8 mouse cellular contexts compared by ENCODE assay signal in genomic region chr16:17251539-17251938, GRCm38 (mm10). TPM values are rescaled to one million over a fixed set of nuclear protein-coding genes. Genes with fewer than 3 reads are reported as not detected.
DNase-seq lines count a peak whose midpoint lies in the region; ATAC-seq and TF ChIP-seq lines count a peak whose summit lies in the region.

No protein-coding gene starts in this region.

- no peak for TF ChIP-seq CTCF in ES-Bruce4 (IDR thresholded peaks at IDR 0.05; ENCODE audit: low read depth, low read length)
- no peak for TF ChIP-seq CTCF in cerebellum, adult 2 months (IDR thresholded peaks at IDR 0.05; ENCODE audit: borderline replicate concordance, insufficient read depth, low read depth, low read length)
- TF ChIP-seq CTCF in lung, postnatal 0 days (IDR thresholded peaks at IDR 0.05), result no peak

- no peak for TF ChIP-seq EP300 in ES-Bruce4 (IDR thresholded peaks at IDR 0.05; ENCODE audit: insufficient read depth, low read depth, low read length)
- TF ChIP-seq EP300 in lung, postnatal 0 days (IDR thresholded peaks at IDR 0.05), result peak; percentile 78

- peaks cover 14% of the 10 kb centered on the region for H3K4me1 ChIP-seq in ES-Bruce4 (ENCODE audit: control insufficient read depth, insufficient read depth, low read length)
- H3K4me1 ChIP-seq in cerebellum, adult 2 months (ENCODE audit: control insufficient read depth, insufficient read depth, low read length), result peaks cover 14% of the 10 kb centered on the region
- H3K4me1 ChIP-seq in kidney, embryonic 15.5 days, result peaks cover 54% of the 10 kb centered on the region
- H3K4me1 ChIP-seq in lung, postnatal 0 days (ENCODE audit: insufficient read depth, low read depth, low read length), result peaks cover 8% of the 10 kb centered on the region; the same call in 1 of the 2 replicates

- no peaks in the 10 kb centered on the region for H3K36me3 ChIP-seq in ES-Bruce4 (ENCODE audit: control insufficient read depth, insufficient read depth, low read length, poor library complexity, severe bottlenecking)
- H3K36me3 ChIP-seq in kidney, embryonic 15.5 days, result peaks cover 8% of the 10 kb centered on the region; the same call in 1 of the 2 replicates
- H3K36me3 ChIP-seq in lung, postnatal 0 days (ENCODE audit: insufficient read depth, low read length), result no peaks in the 10 kb centered on the region

- H3K4me3 ChIP-seq in ES-Bruce4 (ENCODE audit: low read depth, low read length), result no peak overlapping the region
- H3K4me3 ChIP-seq in cerebellum, adult 2 months (replicated peaks; ENCODE audit: insufficient read depth, low read depth, low read length), result no peak overlapping the region
- no peak overlapping the region for H3K4me3 ChIP-seq in kidney, embryonic 15.5 days (replicated peaks)
- H3K4me3 ChIP-seq in lung, postnatal 0 days (ENCODE audit: low read depth, low read length), result no peak overlapping the region

- peak overlapping the region; percentile 79 for H3K27ac ChIP-seq in ES-Bruce4 (ENCODE audit: insufficient read depth, low read length)
- H3K27ac ChIP-seq in cerebellum, adult 2 months (ENCODE audit: insufficient read depth, low read length), result no peak overlapping the region
- H3K27ac ChIP-seq in kidney, embryonic 15.5 days, result peak overlapping the region; percentile 71
- H3K27ac ChIP-seq in lung, postnatal 0 days (ENCODE audit: low read length), result no peak overlapping the region

- H3K4me2 ChIP-seq in kidney, embryonic 15.5 days, result no peak overlapping the region
- no peak overlapping the region for H3K4me2 ChIP-seq in lung, postnatal 0 days (replicated peaks; ENCODE audit: low read depth, low read length)

- intact Hi-C loops in gastrocnemius, postnatal 14 days (cut with DNase I; ENCODE audit: low total_unique reads), result no loop called here

- no peak for TF ChIP-seq POLR2A in ES-Bruce4 (IDR thresholded peaks at IDR 0.05; ENCODE audit: insufficient read depth, low read length)
- TF ChIP-seq POLR2A in cerebellum, adult 2 months (IDR thresholded peaks at IDR 0.05; ENCODE audit: borderline replicate concordance, insufficient read depth, low read length), result no peak

- H3K9me3 ChIP-seq in ES-Bruce4 (replicated peaks; ENCODE audit: control insufficient read depth, insufficient read depth, low read length, poor library complexity, severe bottlenecking), result no peaks in the 10 kb centered on the region
- no peaks in the 10 kb centered on the region for H3K9me3 ChIP-seq in kidney, embryonic 15.5 days (replicated peaks)
- H3K9me3 ChIP-seq in lung, postnatal 0 days (ENCODE audit: low read length), result no peaks in the 10 kb centered on the region

- DNase-seq in gastrocnemius, adult 18-20 months (ENCODE audit: low spot score), result peak; percentile 43
- DNase-seq in gastrocnemius, postnatal 14 days, result no peak
- peak; percentile 83 to 87 for DNase-seq in cerebellum, adult 2 months
- peak; percentile 59 for DNase-seq in lung, postnatal 0 days (ENCODE audit: low spot score)
- DNase-seq in spleen, adult 12 weeks (ENCODE audit: low spot score), result no peak
- DNase-seq in left cerebral cortex, adult 18-20 months (ENCODE audit: low spot score in 2 of 2), result no peak

- WGBS in cerebellum, adult 2 months, result 8% methylated on average over 3 of the region's 3 CpGs
- 54% methylated on average over 3 of the region's 3 CpGs for WGBS in kidney, embryonic 15.5 days
- 38% methylated on average over 3 of the region's 3 CpGs for WGBS in lung, postnatal 0 days

- peak overlapping the region; percentile 39 for H3K9ac ChIP-seq in ES-Bruce4 (ENCODE audit: low read depth, poor library complexity, severe bottlenecking)
- no peak overlapping the region for H3K9ac ChIP-seq in kidney, embryonic 15.5 days
- H3K9ac ChIP-seq in lung, postnatal 0 days (replicated peaks; ENCODE audit: low read depth), result no peak overlapping the region

- peak; percentile 38; the same call in 1 of the 2 replicates for ATAC-seq in kidney, embryonic 15.5 days (replicated peaks; ENCODE audit: low FRiP score)
- ATAC-seq in lung, postnatal 0 days, result peak; percentile 16

- no peaks in the 10 kb centered on the region for H3K27me3 ChIP-seq in ES-Bruce4 (ENCODE audit: control insufficient read depth, insufficient read depth, low read length, poor library complexity, severe bottlenecking)
- H3K27me3 ChIP-seq in cerebellum, adult 2 months (ENCODE audit: control insufficient read depth, insufficient read depth, low read length), result no peaks in the 10 kb centered on the region
- H3K27me3 ChIP-seq in kidney, embryonic 15.5 days, result no peaks in the 10 kb centered on the region
- no peaks in the 10 kb centered on the region for H3K27me3 ChIP-seq in lung, postnatal 0 days (replicated peaks; ENCODE audit: insufficient read depth, low read length)

RNA-seq across cellular contexts. Expression of gene Hic2, which starts 18.2 kb away (rescaled TPM):
- 1 to 10 TPM; 1.4 to 1.7 TPM for total RNA-seq in gastrocnemius, adult 18-20 months (2021)
- total RNA-seq in gastrocnemius, postnatal 14 days (2021), result 1 to 10 TPM; 1.1 to 1.2 TPM
- 40.9 and 43.5 TPM in 2 replicates for polyA plus RNA-seq in ES-Bruce4 (2011; ENCODE audit: insufficient read depth, insufficient read length, low read depth, missing spikeins)
- 4.1 TPM in 2 replicates for polyA plus RNA-seq in cerebellum, adult 2 months (2012; rRNA removed)
- polyA plus RNA-seq in kidney, embryonic 15.5 days (2015; fragmentation: Nextera tagmentation; extraction: Ambion mirVana), result 4.6 and 4.8 TPM in 2 replicates
- 2.0 and 2.2 TPM in 2 replicates for polyA plus RNA-seq in lung, postnatal 0 days (2015; fragmentation: Nextera tagmentation; extraction: Ambion mirVana)
- 1 to 10 TPM; 5.3 to 6.1 TPM for total RNA-seq in left cerebral cortex, adult 18-20 months (2021)

RNA-seq across cellular contexts. Expression of gene Tmem191c, which starts 24.3 kb away (rescaled TPM):
- 1 to 10 TPM in 1 of 2 experiments, under 1 TPM in 1; 0.97 to 1.9 TPM for total RNA-seq in gastrocnemius, adult 18-20 months (2021)
- total RNA-seq in gastrocnemius, postnatal 14 days (2021), result 1 to 10 TPM in 1 of 2 experiments, under 1 TPM in 1; 0.96 to 1.2 TPM
- polyA plus RNA-seq in ES-Bruce4 (2011; ENCODE audit: insufficient read depth, insufficient read length, low read depth, missing spikeins), result 9.6 and 10.5 TPM in 2 replicates
- polyA plus RNA-seq in cerebellum, adult 2 months (2012; rRNA removed), result 59.3 and 66.9 TPM in 2 replicates
- 13.3 and 17.7 TPM in 2 replicates for polyA plus RNA-seq in kidney, embryonic 15.5 days (2015; fragmentation: Nextera tagmentation; extraction: Ambion mirVana)
- polyA plus RNA-seq in lung, postnatal 0 days (2015; fragmentation: Nextera tagmentation; extraction: Ambion mirVana), result 7.1 and 7.7 TPM in 2 replicates
- 100 to 1,000 TPM in 1 of 2 experiments, 10 to 100 TPM in 1; 92.5 to 102 TPM for total RNA-seq in left cerebral cortex, adult 18-20 months (2021)

RNA-seq across cellular contexts. Expression of gene Rimbp3, which starts 43.1 kb away (rescaled TPM):
- total RNA-seq in gastrocnemius, adult 18-20 months (2021), result under 1 TPM; 0.05 to 0.07 TPM
- total RNA-seq in gastrocnemius, postnatal 14 days (2021), result under 1 TPM in 1 of 2 experiments, not detected in 1; 0.10 TPM
- 0.63 and 0.90 TPM in 2 replicates for polyA plus RNA-seq in ES-Bruce4 (2011; ENCODE audit: insufficient read depth, insufficient read length, low read depth, missing spikeins)
- polyA plus RNA-seq in cerebellum, adult 2 months (2012; rRNA removed), result 0.55 and 0.57 TPM in 2 replicates
- polyA plus RNA-seq in kidney, embryonic 15.5 days (2015; fragmentation: Nextera tagmentation; extraction: Ambion mirVana), result 0.44 and 0.73 TPM in 2 replicates
- 0.07 TPM in 1 of 2 replicates, not detected in the other for polyA plus RNA-seq in lung, postnatal 0 days (2015; fragmentation: Nextera tagmentation; extraction: Ambion mirVana)
- 1 to 10 TPM; 1.8 to 2.0 TPM for total RNA-seq in left cerebral cortex, adult 18-20 months (2021)

RNA-seq across cellular contexts. Expression of gene Ube2l3, which starts 49.1 kb away (rescaled TPM):
- 100 to 1,000 TPM; 146 to 149 TPM for total RNA-seq in gastrocnemius, adult 18-20 months (2021)
- 100 to 1,000 TPM; 144 TPM for total RNA-seq in gastrocnemius, postnatal 14 days (2021)
- polyA plus RNA-seq in ES-Bruce4 (2011; ENCODE audit: insufficient read depth, insufficient read length, low read depth, missing spikeins), result 203 and 207 TPM in 2 replicates
- 128 and 133 TPM in 2 replicates for polyA plus RNA-seq in cerebellum, adult 2 months (2012; rRNA removed)
- polyA plus RNA-seq in kidney, embryonic 15.5 days (2015; fragmentation: Nextera tagmentation; extraction: Ambion mirVana), result 360 and 379 TPM in 2 replicates
- polyA plus RNA-seq in lung, postnatal 0 days (2015; fragmentation: Nextera tagmentation; extraction: Ambion mirVana), result 197 and 200 TPM in 2 replicates
- total RNA-seq in left cerebral cortex, adult 18-20 months (2021), result 100 to 1,000 TPM; 133 to 147 TPM

Comparison
In these comparisons a context has a peak if more than half of its experiments do, and no peak if none do; other contexts are left out.
1. DNase-seq: peak in gastrocnemius, adult 18-20 months (single experiment), cerebellum, adult 2 months (2 of 2) and lung, postnatal 0 days (single experiment); none in gastrocnemius, postnatal 14 days (single experiment), spleen, adult 12 weeks (single experiment) and left cerebral cortex, adult 18-20 months (0 of 2).
2. H3K27ac ChIP-seq: peak in ES-Bruce4 (single experiment) and kidney, embryonic 15.5 days (single experiment); none in cerebellum, adult 2 months (single experiment) and lung, postnatal 0 days (single experiment).